Mouse (Mus musculus): ENCODE results near the gene Ncaph.

- TF ChIP-seq MAX (IDR thresholded peaks at IDR 0.05) (no peak), FOSL1 (IDR thresholded peaks at IDR 0.05; ENCODE audit: insufficient read depth, low read length, poor library complexity, severe bottlenecking) (no peak), CTCF (IDR thresholded peaks at IDR 0.05; ENCODE audit: control insufficient read depth, insufficient read depth, insufficient read length) (no peak), USF1 (IDR thresholded peaks at IDR 0.05; ENCODE audit: low read depth) (no peak)
Observed at GRCm38 (mm10) chr2:127121591-127122235, 12.0 kb downstream of the Ncaph start.
